Mouse (Mus musculus) WW6 (cell line): ENCODE data around the gene Skap1.
A peak's percentile ranks its signal among the peaks of the same experiment; 100 is the strongest.
"Not testable (repeated sequence)": the region's sequence is repeated elsewhere in the genome, so short reads cannot be mapped to it uniquely, and the experiment has no call there.

Experiments
- DNase-seq: peaks from one replicate; pipeline ENCODE4 v3.0.0-alpha.2; 2013; ENCODE audit warnings: low read depth, low spot score

Skap1 gene

GRCm38 (mm10) chr11:96778061-96778627 lies 313.8 kb downstream of the Skap1 start:
- DNase-seq: not testable (repeated sequence)

- DNase-seq: no peak
Observed at GRCm38 (mm10) chr11:96780306-96780705, 315.9 kb downstream of the Skap1 start.

- no peak for DNase-seq
Observed at GRCm38 (mm10) chr11:96781425-96781824, 317.0 kb downstream of the Skap1 start.

GRCm38 (mm10) chr11:96784847-96785246 lies 320.5 kb downstream of the Skap1 start:
- DNase-seq: not testable (repeated sequence)

GRCm38 (mm10) chr11:96786731-96787450 lies 322.5 kb downstream of the Skap1 start:
- no peak for DNase-seq

- peak; percentile 91 for DNase-seq
Observed at GRCm38 (mm10) chr11:96788871-96789795, 324.7 kb downstream of the Skap1 start, which contains the start of gene Cbx1. TSS of gene Cbx1 (plus strand) at chr11:96789127.

GRCm38 (mm10) chr11:96789990-96790389 lies 325.6 kb downstream of the Skap1 start:
- no peak for DNase-seq

- no peak for DNase-seq
Observed at GRCm38 (mm10) chr11:96790681-96791080, 326.3 kb downstream of the Skap1 start.

GRCm38 (mm10) chr11:96795491-96795890 lies 331.1 kb downstream of the Skap1 start:
- DNase-seq: no peak

GRCm38 (mm10) chr11:96796081-96796480 lies 331.7 kb downstream of the Skap1 start:
- no peak for DNase-seq

- DNase-seq: no peak
Observed at GRCm38 (mm10) chr11:96796586-96796985, 332.2 kb downstream of the Skap1 start.

- no peak for DNase-seq
Observed at GRCm38 (mm10) chr11:96799511-96799910, 335.1 kb downstream of the Skap1 start.

- DNase-seq: no peak
Observed at GRCm38 (mm10) chr11:96805606-96806005, 341.2 kb downstream of the Skap1 start.

- DNase-seq: no peak
Observed at GRCm38 (mm10) chr11:96808066-96808465, 343.7 kb downstream of the Skap1 start.
